Mouse (Mus musculus) kidney, embryonic 15.5 days (tissue): ENCODE data around the gene Clec1b. TPM values are rescaled to one million over a fixed set of nuclear protein-coding genes. Genes with fewer than 3 reads are reported as not detected.

Experiments
- polyA plus RNA-seq: library from polyadenylated mRNA; unstranded; fragments of >200 nt; fragmentation: Nextera tagmentation; extraction: Ambion mirVana; gene quantifications from 2 replicates; pipeline ENCODE4 v1.2.1, GENCODE M21; 2015

Clec1b gene
- polyA plus RNA-seq, 1 experiment from 2014 or later, result 2.2 TPM

Other genes with a start within 250 kb of the Clec1b start
- gene Clec2d, start 216.7 kb upstream of the Clec1b start, polyA plus RNA-seq, result 0.51 and 1.1 TPM in 2 replicates
- gene Cd69, start 121.9 kb upstream of the Clec1b start, polyA plus RNA-seq, result not detected in 2 replicates
- gene 4922502D21Rik, start 65.5 kb upstream of the Clec1b start, polyA plus RNA-seq, result not detected in 2 replicates
- 0.71 and 1.2 TPM in 2 replicates for gene Clec12a, start 54.6 kb upstream of the Clec1b start, polyA plus RNA-seq
- not detected in 2 replicates for gene Clec12b, start 11.4 kb upstream of the Clec1b start, polyA plus RNA-seq
- 0.45 and 0.55 TPM in 2 replicates for gene Clec9a, start 11.6 kb downstream of the Clec1b start, polyA plus RNA-seq
- gene Clec1a, start 54.7 kb downstream of the Clec1b start, polyA plus RNA-seq, result 8.6 and 9.5 TPM in 2 replicates
- gene Olr1, start 109.9 kb downstream of the Clec1b start, polyA plus RNA-seq, result 0.17 TPM in 1 of 2 replicates, not detected in the other
- gene Tmem52b, start 115.3 kb downstream of the Clec1b start, polyA plus RNA-seq, result 44.7 and 45.4 TPM in 2 replicates
- 60.8 and 62.8 TPM in 2 replicates for gene Gabarapl1, start 135.9 kb downstream of the Clec1b start, polyA plus RNA-seq
- not detected in 2 replicates for gene Klre1, start 180.6 kb downstream of the Clec1b start, polyA plus RNA-seq
- gene Klrd1, start 194.5 kb downstream of the Clec1b start, polyA plus RNA-seq, result not detected in 2 replicates
- not detected in 2 replicates for gene Klrk1, start 226.6 kb downstream of the Clec1b start, polyA plus RNA-seq
- not detected in 2 replicates for gene Klrc3, start 246.0 kb downstream of the Clec1b start, polyA plus RNA-seq